ENCODE assay signal across 27 mouse cellular contexts in the genomic region with DNA sequence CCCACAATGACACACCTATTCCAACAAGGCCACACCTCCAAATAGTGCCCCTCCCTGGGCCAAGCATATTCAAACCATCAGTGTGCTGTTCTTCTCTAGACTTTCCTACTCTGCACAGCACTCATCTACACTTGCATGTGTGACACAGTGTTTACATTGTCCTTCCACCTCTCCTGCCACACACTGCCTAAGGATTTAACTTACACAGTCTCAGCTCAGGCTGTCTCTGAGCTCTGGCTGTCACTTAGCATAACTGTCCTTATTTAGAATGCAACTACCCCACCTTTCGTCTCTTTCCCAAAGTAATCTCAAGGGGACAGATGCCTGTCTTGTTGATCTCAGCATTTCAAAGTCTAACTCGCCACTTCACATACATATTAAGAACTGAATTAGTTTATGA.
"Had no signal": no experiment of that assay in that cellular context is flagged by ENCODE, and none has a peak within 500 bp of the region (broad histone marks: within the 10 kb centered on the region; RNA-seq: fewer than 3 reads in every experiment).

No protein-coding gene starts in this region.

- H3K4me3 ChIP-seq: gastrocnemius, adult 2 months; heart, embryonic 10.5 days; heart, embryonic 12.5 days; hindbrain, embryonic 10.5 days; hindbrain, embryonic 12.5 days; intestine, embryonic 15.5 days; layer of hippocampus, adult 2 months; left cerebral cortex, adult 2 months; limb, embryonic 10.5 days; limb, embryonic 12.5 days; liver, embryonic 13.5 days had no signal

- H3K4me1 ChIP-seq: heart, embryonic 10.5 days; heart, embryonic 12.5 days; hindbrain, embryonic 12.5 days; intestine, embryonic 15.5 days; limb, embryonic 10.5 days; limb, embryonic 12.5 days; liver, embryonic 13.5 days had no signal

- DNase-seq: gastrocnemius, adult 2 months; gastrocnemius, postnatal 10 days; gastrocnemius, postnatal 25 days; heart, adult 18-20 months; heart, postnatal 10 days; heart, postnatal 4 days; kidney, adult 18-20 months; kidney, adult 8-10 months; kidney, postnatal 10 days; kidney, postnatal 25 days; kidney, postnatal 4 days; liver; liver, embryonic 13.5 days had no signal

- ATAC-seq: hindbrain, embryonic 16.5 days; inflammation-experienced regulatory T-cells, adult 6 months; intestine, embryonic 15.5 days; intestine, postnatal 0 days had no signal

- H3K27me3 ChIP-seq: heart, embryonic 12.5 days; hindbrain, embryonic 12.5 days; intestine, embryonic 15.5 days; limb, embryonic 12.5 days; liver, embryonic 13.5 days had no signal

- H3K4me2 ChIP-seq: heart, embryonic 12.5 days; hindbrain, embryonic 12.5 days; hindbrain, embryonic 14.5 days; intestine, embryonic 15.5 days; limb, embryonic 12.5 days; liver, embryonic 11.5 days; liver, embryonic 13.5 days had no signal

- H3K9me3 ChIP-seq: heart, embryonic 10.5 days; heart, embryonic 12.5 days; hindbrain, embryonic 10.5 days; hindbrain, embryonic 12.5 days; intestine, embryonic 15.5 days; limb, embryonic 10.5 days; limb, embryonic 12.5 days; liver, embryonic 13.5 days had no signal

- H3K27ac ChIP-seq: gastrocnemius, adult 2 months; heart, embryonic 10.5 days; hindbrain, embryonic 10.5 days; hindbrain, embryonic 12.5 days; hindbrain, embryonic 14.5 days; intestine, embryonic 15.5 days; layer of hippocampus, adult 2 months; left cerebral cortex, adult 2 months; limb, embryonic 10.5 days; limb, embryonic 12.5 days; liver, embryonic 13.5 days had no signal

- H3K36me3 ChIP-seq: heart, embryonic 10.5 days; heart, embryonic 12.5 days; hindbrain, embryonic 10.5 days; hindbrain, embryonic 12.5 days; intestine, embryonic 15.5 days; limb, embryonic 10.5 days; limb, embryonic 12.5 days; liver, embryonic 13.5 days had no signal

- H3K9ac ChIP-seq: heart, embryonic 12.5 days; hindbrain, embryonic 12.5 days; hindbrain, embryonic 14.5 days; intestine, embryonic 15.5 days; limb, embryonic 12.5 days; liver, embryonic 13.5 days had no signal
